Mouse (Mus musculus) kidney, adult 2 months (tissue): ENCODE measurements around the gene Snupn.

ENCODE experiments used
- CTCF ChIP-seq: fragments of 200-500 bp; conservative IDR thresholded peaks from 2 replicates; pipeline ENCODE4 v1.5.1; 2011; ENCODE audit warnings: low read depth, mild to moderate bottlenecking, control low read depth, low read length, moderate library complexity, mixed read lengths; ENCODE audit not compliant: insufficient read depth, insufficient read length
- POLR2A ChIP-seq: fragments of 200-500 bp; IDR thresholded peaks from one replicate; pipeline ENCODE4 v1.6.1; 2011; ENCODE audit warnings: low read depth, low read length, control low read depth

DNA sequence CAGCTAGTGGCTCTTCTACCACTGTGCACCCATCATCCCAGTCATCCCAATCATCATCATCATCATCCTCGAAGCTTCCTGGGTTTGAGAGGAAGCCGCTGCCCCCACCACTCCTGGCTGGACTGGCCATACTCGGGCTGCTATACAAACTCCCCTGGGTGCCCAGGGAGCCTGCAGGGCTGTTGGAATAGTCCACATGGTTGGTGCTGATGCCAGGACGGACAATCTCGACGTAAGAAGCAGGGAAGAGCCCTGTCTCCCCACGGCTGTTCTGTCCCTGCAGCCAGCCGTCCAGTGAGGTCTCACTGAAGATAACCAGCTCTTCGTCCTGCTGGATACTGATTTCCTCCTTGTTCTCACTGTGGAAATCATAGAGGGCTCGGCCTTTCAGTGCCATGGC is 24.3 kb upstream of the Snupn start:
- no peak for TF ChIP-seq CTCF
- TF ChIP-seq POLR2A: no peak
